Mouse (Mus musculus): Measurements from ENCODE around the gene Srgap3.

Srgap3 gene

GRCm38 (mm10) chr6:112949220-112949619, 2.2 kb upstream of the Srgap3 start:
- DNase-seq = no peak

GRCm38 (mm10) chr6:112948416-112948815, 1.4 kb upstream of the Srgap3 start:
- DNase-seq = no peak

GRCm38 (mm10) chr6:112946021-112946811, 850 bp downstream of the Srgap3 start:
- no peak for DNase-seq

- peak; percentile 55 for DNase-seq
Observed at GRCm38 (mm10) chr6:112945181-112945751, 1.8 kb downstream of the Srgap3 start.

GRCm38 (mm10) chr6:112943596-112944245, 3.3 kb downstream of the Srgap3 start:
- DNase-seq = no peak

- DNase-seq = no peak
Observed at GRCm38 (mm10) chr6:112939281-112939680, 7.8 kb downstream of the Srgap3 start.

GRCm38 (mm10) chr6:112937791-112938190, 9.3 kb downstream of the Srgap3 start:
- DNase-seq = no peak

- DNase-seq = no peak
Observed at GRCm38 (mm10) chr6:112934501-112934900, 12.6 kb downstream of the Srgap3 start.

- no peak for DNase-seq
Observed at GRCm38 (mm10) chr6:112932611-112933010, 14.5 kb downstream of the Srgap3 start.

GRCm38 (mm10) chr6:112930011-112930451, 17.0 kb downstream of the Srgap3 start:
- no peak for DNase-seq

GRCm38 (mm10) chr6:112929291-112929984, 17.6 kb downstream of the Srgap3 start:
- DNase-seq = peak; percentile 50

GRCm38 (mm10) chr6:112928841-112929240, 18.2 kb downstream of the Srgap3 start:
- DNase-seq = no peak

GRCm38 (mm10) chr6:112927341-112927740, 19.7 kb downstream of the Srgap3 start:
- DNase-seq = no peak

- no peak for DNase-seq
Observed at GRCm38 (mm10) chr6:112926011-112926410, 21.1 kb downstream of the Srgap3 start.

- DNase-seq = peak; percentile 63
Observed at GRCm38 (mm10) chr6:112925234-112925975, 21.7 kb downstream of the Srgap3 start.

GRCm38 (mm10) chr6:112924606-112925141, 22.4 kb downstream of the Srgap3 start:
- no peak for DNase-seq

GRCm38 (mm10) chr6:112920619-112921195, 26.4 kb downstream of the Srgap3 start:
- DNase-seq = no peak

- no peak for DNase-seq
Observed at GRCm38 (mm10) chr6:112917717-112918116, 29.3 kb downstream of the Srgap3 start.

GRCm38 (mm10) chr6:112916243-112916642, 30.8 kb downstream of the Srgap3 start:
- no peak for DNase-seq

GRCm38 (mm10) chr6:112912552-112912951, 34.5 kb downstream of the Srgap3 start:
- DNase-seq = no peak

GRCm38 (mm10) chr6:112909711-112910110, 37.4 kb downstream of the Srgap3 start:
- DNase-seq = no peak
